Mouse (Mus musculus): ENCODE results near the gene Dbt. TPM values are rescaled to one million over a fixed set of nuclear protein-coding genes. Genes with fewer than 3 reads are reported as not detected.

Dbt gene
- polyA plus RNA-seq, 1 experiment from 2014 or later, result 14.8 TPM

DNA sequence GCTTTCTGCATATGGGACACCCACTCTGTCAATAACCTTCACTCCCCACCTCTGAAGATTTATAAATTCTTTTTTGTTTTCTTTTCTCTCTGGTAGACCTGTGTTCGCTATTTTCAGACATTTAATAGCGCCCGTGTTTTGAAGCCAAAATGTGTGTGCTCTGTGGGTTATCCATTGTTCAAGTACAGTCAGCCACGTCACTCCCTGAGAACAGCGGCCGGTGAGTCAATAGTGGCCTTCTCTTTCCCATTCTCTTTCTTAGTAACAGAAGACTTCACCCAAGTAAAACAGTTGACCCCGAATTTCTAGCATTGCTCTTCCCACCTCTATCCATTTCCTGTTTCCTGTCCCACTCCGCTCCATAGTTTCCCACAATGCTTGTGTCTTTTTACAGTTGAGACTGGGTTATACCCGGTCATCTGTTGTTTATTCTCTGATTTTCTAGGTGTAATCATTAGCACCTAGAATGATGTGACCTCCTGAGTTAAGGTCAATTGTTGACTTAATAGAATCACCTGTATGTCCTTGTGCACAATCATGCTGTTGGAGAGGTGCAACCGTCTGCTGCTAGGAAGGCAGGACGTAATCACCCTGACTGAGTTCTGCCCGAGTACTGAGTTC is 7.4 kb downstream of the Dbt start:
- WGBS, result 90% methylated on average over 12 of the region's 12 CpGs
- H3K9ac ChIP-seq (ENCODE audit: low read length), result no peak overlapping the region
- no peak for ATAC-seq (ENCODE audit: insufficient number of reproducible peaks, low FRiP score, low TSS enrichment, low read depth)
- no peak for DNase-seq (ENCODE audit: low spot score)
- H3K4me2 ChIP-seq (ENCODE audit: low read depth, severe bottlenecking), result no peak overlapping the region
- no peaks in the 10 kb centered on the region for H3K27me3 ChIP-seq (ENCODE audit: control insufficient read depth, insufficient read depth, low read length)
- H3K4me3 ChIP-seq (ENCODE audit: low read depth, low read length), result no peak overlapping the region
- no peaks in the 10 kb centered on the region for H3K4me1 ChIP-seq (ENCODE audit: control insufficient read depth, insufficient read depth, low read length)
- no peaks in the 10 kb centered on the region for H3K9me3 ChIP-seq (ENCODE audit: control insufficient read depth, low read length)
- H3K27ac ChIP-seq (replicated peaks; ENCODE audit: low read depth, low read length), result no peak overlapping the region
- peaks cover 2% of the 10 kb centered on the region; the same call in 1 of the 2 replicates for H3K36me3 ChIP-seq (ENCODE audit: control insufficient read depth, insufficient read depth, low read length)

DNA sequence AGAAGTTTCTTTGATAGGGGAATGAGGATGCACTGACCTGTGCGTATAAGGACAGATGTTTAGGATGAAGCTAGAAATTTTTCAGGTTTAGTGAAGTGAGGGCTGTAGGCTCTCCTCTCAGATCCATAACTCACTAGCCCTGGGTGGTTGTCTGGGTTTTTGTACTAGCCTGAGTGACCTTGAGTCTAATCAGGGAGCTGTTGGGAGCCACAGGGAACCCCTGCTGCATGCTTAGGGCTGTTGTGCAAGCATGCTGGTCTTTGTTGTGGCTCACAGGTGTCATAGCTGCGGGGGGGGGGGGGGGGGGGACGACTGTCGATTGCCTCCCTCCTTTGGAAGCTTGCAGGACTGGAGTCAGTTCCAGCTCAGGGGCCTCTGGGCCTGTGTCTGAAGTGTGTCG is 16.9 kb downstream of the Dbt start:
- DNase-seq (ENCODE audit: low spot score) (no peak), ATAC-seq (ENCODE audit: insufficient number of reproducible peaks, low FRiP score, low TSS enrichment, low read depth) (no peak)
- Histone ChIP-seq H3K27ac (replicated peaks; ENCODE audit: low read depth, low read length) (no peak overlapping the region), H3K4me2 (ENCODE audit: low read depth, severe bottlenecking) (no peak overlapping the region), H3K9me3 (ENCODE audit: control insufficient read depth, low read length) (no peaks in the 10 kb centered on the region), H3K4me1 (ENCODE audit: control insufficient read depth, insufficient read depth, low read length) (no peaks in the 10 kb centered on the region), H3K4me3 (ENCODE audit: low read depth, low read length) (no peak overlapping the region), H3K27me3 (ENCODE audit: control insufficient read depth, insufficient read depth, low read length) (no peaks in the 10 kb centered on the region), H3K36me3 (ENCODE audit: control insufficient read depth, insufficient read depth, low read length) (peaks cover 2% of the 10 kb centered on the region; the same call in 1 of the 2 replicates), H3K9ac (ENCODE audit: low read length) (no peak overlapping the region)
- WGBS, result 51% methylated on average over 4 of the region's 5 CpGs

DNA sequence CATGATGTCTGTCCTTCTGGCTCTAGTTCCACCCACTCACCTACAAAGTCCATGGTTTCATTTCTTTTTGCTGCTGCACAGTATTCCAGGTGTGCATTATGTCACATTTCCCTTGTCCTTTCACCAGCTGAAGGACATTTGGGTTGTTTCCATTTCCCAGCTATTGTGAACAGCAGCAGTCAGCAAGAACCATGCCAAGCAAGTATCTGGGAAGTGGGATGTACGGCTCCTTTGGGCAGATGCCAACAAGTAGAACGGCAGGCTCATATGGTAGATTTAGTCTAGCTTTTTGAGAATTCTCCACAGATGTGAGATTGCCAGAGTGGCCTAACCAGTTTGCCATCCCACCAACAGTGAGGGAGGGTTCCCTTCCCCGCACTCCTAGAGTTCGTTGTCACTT is 18.0 kb downstream of the Dbt start:
- no peak overlapping the region for H3K4me3 ChIP-seq (ENCODE audit: low read depth, low read length)
- peaks cover 2% of the 10 kb centered on the region; the same call in 1 of the 2 replicates for H3K36me3 ChIP-seq (ENCODE audit: control insufficient read depth, insufficient read depth, low read length)
- DNase-seq (ENCODE audit: low spot score) (no peak), ATAC-seq (ENCODE audit: insufficient number of reproducible peaks, low FRiP score, low TSS enrichment, low read depth) (no peak)
- no peak overlapping the region for H3K4me2 ChIP-seq (ENCODE audit: low read depth, severe bottlenecking)
- H3K27me3 ChIP-seq (ENCODE audit: control insufficient read depth, insufficient read depth, low read length), result no peaks in the 10 kb centered on the region
- no peaks in the 10 kb centered on the region for H3K4me1 ChIP-seq (ENCODE audit: control insufficient read depth, insufficient read depth, low read length)
- H3K9ac ChIP-seq (ENCODE audit: low read length), result no peak overlapping the region
- H3K27ac ChIP-seq (replicated peaks; ENCODE audit: low read depth, low read length), result no peak overlapping the region
- H3K9me3 ChIP-seq (ENCODE audit: control insufficient read depth, low read length), result no peaks in the 10 kb centered on the region
- WGBS, result 94% methylated on average over 4 of the region's 4 CpGs

DNA sequence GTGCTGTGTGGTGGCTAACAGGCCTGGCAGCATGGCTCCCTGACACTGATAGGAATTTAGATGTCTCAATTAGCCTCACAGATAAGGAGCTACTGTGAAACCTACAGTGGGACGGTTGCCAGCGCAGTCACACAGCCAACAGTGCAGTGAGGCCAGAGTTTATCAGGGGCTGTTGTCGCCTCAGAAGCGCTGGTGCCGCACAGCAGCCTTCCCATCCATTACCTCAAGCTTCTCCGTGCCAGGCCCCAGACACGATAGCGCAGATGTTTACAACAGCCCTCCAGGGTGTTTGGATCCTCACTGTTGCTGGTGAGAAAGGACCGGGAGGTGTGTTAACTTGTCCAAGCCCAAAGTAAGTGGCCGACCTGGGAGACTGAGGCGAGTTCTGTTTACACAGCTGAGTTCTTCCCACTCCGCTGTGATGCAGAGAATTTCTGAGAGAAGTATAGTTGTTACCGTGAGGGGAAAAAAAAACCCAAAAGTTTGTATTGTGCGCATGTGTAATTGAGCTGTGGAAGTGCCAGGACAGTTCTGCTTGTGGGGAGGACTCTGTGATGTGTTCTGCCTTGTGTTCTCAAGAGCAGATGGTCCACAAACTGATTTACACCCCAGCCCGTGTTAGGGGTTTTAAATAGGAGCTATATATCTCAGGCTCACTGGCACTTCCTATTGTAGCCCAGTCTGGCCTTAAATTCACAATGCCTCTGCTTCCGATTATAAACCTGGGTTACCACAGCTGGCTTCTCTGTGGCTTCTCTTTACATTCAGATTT is 23.7 kb downstream of the Dbt start:
- H3K9me3 ChIP-seq (ENCODE audit: control insufficient read depth, low read length), result no peaks in the 10 kb centered on the region
- H3K36me3 ChIP-seq (ENCODE audit: control insufficient read depth, insufficient read depth, low read length), result peaks cover 7% of the 10 kb centered on the region
- H3K4me2 ChIP-seq (ENCODE audit: low read depth, severe bottlenecking), result no peak overlapping the region
- no peak overlapping the region for H3K4me3 ChIP-seq (ENCODE audit: low read depth, low read length)
- no peaks in the 10 kb centered on the region for H3K27me3 ChIP-seq (ENCODE audit: control insufficient read depth, insufficient read depth, low read length)
- no peak overlapping the region for H3K27ac ChIP-seq (replicated peaks; ENCODE audit: low read depth, low read length)
- ATAC-seq (ENCODE audit: insufficient number of reproducible peaks, low FRiP score, low TSS enrichment, low read depth) (no peak), DNase-seq (ENCODE audit: low spot score) (no peak)
- no peaks in the 10 kb centered on the region for H3K4me1 ChIP-seq (ENCODE audit: control insufficient read depth, insufficient read depth, low read length)
- H3K9ac ChIP-seq (ENCODE audit: low read length), result no peak overlapping the region
- WGBS, result 39% methylated on average over 16 of the region's 16 CpGs

DNA sequence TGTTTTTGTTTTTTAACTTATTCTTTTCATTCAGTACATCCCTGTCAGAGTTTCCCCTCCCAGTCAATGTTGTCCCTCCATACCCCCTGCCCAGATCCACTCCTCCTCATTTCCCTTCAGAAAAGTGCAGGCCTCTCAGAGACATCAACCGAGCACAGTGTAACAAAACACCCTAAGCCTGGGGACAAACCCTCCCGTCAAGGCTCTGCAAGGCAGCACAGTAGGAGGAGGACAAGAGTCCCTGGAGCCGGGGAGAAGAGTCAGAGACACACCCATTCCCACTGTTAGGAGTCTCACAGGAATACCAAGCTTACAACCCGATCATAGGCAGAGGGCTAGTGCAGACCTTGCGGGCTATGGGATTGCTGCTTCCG is 24.3 kb downstream of the Dbt start:
- Histone ChIP-seq H3K27ac (replicated peaks; ENCODE audit: low read depth, low read length) (no peak overlapping the region), H3K9me3 (ENCODE audit: control insufficient read depth, low read length) (no peaks in the 10 kb centered on the region), H3K36me3 (ENCODE audit: control insufficient read depth, insufficient read depth, low read length) (peaks cover 7% of the 10 kb centered on the region), H3K4me2 (ENCODE audit: low read depth, severe bottlenecking) (no peak overlapping the region), H3K27me3 (ENCODE audit: control insufficient read depth, insufficient read depth, low read length) (no peaks in the 10 kb centered on the region), H3K4me3 (ENCODE audit: low read depth, low read length) (no peak overlapping the region), H3K9ac (ENCODE audit: low read length) (no peak overlapping the region), H3K4me1 (ENCODE audit: control insufficient read depth, insufficient read depth, low read length) (no peaks in the 10 kb centered on the region)
- ATAC-seq (ENCODE audit: insufficient number of reproducible peaks, low FRiP score, low TSS enrichment, low read depth), result no peak
- 46% methylated on average over 6 of the region's 6 CpGs for WGBS
- no peak for DNase-seq (ENCODE audit: low spot score)

DNA sequence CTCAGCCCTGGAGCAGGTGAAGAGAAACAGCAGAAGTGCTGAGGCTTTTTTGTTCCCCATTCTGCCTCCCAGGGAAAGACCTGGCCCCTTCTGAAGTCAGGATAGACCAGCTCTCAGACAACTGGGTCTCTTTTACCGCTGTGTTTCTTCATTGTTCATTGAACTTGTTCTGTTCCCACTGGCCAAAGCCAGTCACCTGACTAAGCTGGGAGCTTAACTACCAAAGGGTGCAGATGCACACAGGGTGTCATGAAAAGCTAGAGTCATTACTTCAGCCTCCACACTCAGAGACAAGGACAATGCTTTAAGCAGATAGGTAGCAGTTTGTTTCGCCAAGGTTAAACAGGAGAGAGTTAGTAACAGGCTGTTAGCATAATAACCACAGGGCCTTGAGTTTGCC is 29.2 kb downstream of the Dbt start:
- Histone ChIP-seq H3K4me3 (ENCODE audit: low read depth, low read length) (no peak overlapping the region), H3K9ac (ENCODE audit: low read length) (no peak overlapping the region), H3K4me2 (ENCODE audit: low read depth, severe bottlenecking) (no peak overlapping the region), H3K4me1 (ENCODE audit: control insufficient read depth, insufficient read depth, low read length) (no peaks in the 10 kb centered on the region), H3K27ac (replicated peaks; ENCODE audit: low read depth, low read length) (no peak overlapping the region), H3K9me3 (ENCODE audit: control insufficient read depth, low read length) (no peaks in the 10 kb centered on the region), H3K36me3 (ENCODE audit: control insufficient read depth, insufficient read depth, low read length) (peaks cover 5% of the 10 kb centered on the region), H3K27me3 (ENCODE audit: control insufficient read depth, insufficient read depth, low read length) (no peaks in the 10 kb centered on the region)
- WGBS, result 68% methylated on average over 2 of the region's 2 CpGs
- no peak for DNase-seq (ENCODE audit: low spot score)
- no peak for ATAC-seq (ENCODE audit: insufficient number of reproducible peaks, low FRiP score, low TSS enrichment, low read depth)

DNA sequence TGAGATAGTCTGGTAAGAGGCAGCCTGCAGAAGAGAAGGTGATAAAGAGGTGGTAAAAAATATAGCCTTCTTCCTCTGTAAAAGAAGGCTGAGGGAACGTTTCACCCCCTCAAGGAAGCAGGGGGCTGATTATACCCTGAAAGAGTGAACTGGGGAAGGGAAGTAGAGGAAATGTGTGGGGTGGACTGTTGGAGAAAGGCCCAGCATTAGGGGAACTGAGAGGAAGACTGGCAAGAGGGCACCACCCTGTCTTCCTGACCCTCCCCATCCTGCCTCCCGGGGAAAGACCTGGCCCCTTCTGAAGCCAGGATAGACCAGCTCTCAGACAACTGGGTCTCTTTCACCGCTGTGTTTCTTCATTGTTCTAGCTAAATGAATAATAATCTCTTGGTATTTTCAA is 29.7 kb downstream of the Dbt start:
- H3K9me3 ChIP-seq (ENCODE audit: control insufficient read depth, low read length), result no peaks in the 10 kb centered on the region
- H3K4me2 ChIP-seq (ENCODE audit: low read depth, severe bottlenecking), result no peak overlapping the region
- H3K4me3 ChIP-seq (ENCODE audit: low read depth, low read length), result no peak overlapping the region
- H3K27ac ChIP-seq (replicated peaks; ENCODE audit: low read depth, low read length), result no peak overlapping the region
- no peaks in the 10 kb centered on the region for H3K27me3 ChIP-seq (ENCODE audit: control insufficient read depth, insufficient read depth, low read length)
- ATAC-seq (ENCODE audit: insufficient number of reproducible peaks, low FRiP score, low TSS enrichment, low read depth) (no peak), DNase-seq (ENCODE audit: low spot score) (no peak)
- H3K36me3 ChIP-seq (ENCODE audit: control insufficient read depth, insufficient read depth, low read length), result peaks cover 5% of the 10 kb centered on the region
- H3K9ac ChIP-seq (ENCODE audit: low read length), result no peak overlapping the region
- no peaks in the 10 kb centered on the region for H3K4me1 ChIP-seq (ENCODE audit: control insufficient read depth, insufficient read depth, low read length)
- 79% methylated on average over 3 of the region's 3 CpGs for WGBS

DNA sequence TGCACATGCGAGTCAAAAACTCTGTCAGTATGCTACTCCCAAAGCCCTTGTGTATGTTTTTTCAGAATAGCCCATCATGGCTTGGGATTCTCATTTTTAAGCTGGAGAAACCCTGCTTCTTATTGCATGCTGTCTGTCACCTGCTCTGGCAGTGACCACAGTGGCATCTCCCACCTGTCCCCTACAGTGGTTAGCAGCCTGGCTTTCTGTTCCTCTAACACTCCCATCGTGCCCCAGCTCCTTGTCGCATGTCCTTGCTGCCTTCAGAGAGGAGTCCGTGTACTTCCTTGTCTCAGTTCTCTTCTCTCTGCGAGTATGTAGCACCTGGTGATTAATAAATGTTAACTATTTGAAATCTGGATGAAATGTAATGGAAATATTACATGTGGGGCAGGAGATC is 34.6 kb downstream of the Dbt start:
- ATAC-seq (ENCODE audit: insufficient number of reproducible peaks, low FRiP score, low TSS enrichment, low read depth) (no peak), DNase-seq (ENCODE audit: low spot score) (no peak)
- Histone ChIP-seq H3K9ac (ENCODE audit: low read length) (no peak overlapping the region), H3K36me3 (ENCODE audit: control insufficient read depth, insufficient read depth, low read length) (no peaks in the 10 kb centered on the region), H3K4me2 (ENCODE audit: low read depth, severe bottlenecking) (no peak overlapping the region), H3K27me3 (ENCODE audit: control insufficient read depth, insufficient read depth, low read length) (no peaks in the 10 kb centered on the region), H3K9me3 (ENCODE audit: control insufficient read depth, low read length) (no peaks in the 10 kb centered on the region), H3K27ac (replicated peaks; ENCODE audit: low read depth, low read length) (no peak overlapping the region), H3K4me1 (ENCODE audit: control insufficient read depth, insufficient read depth, low read length) (no peaks in the 10 kb centered on the region), H3K4me3 (ENCODE audit: low read depth, low read length) (no peak overlapping the region)
- WGBS, result 90% methylated on average over 5 of the region's 5 CpGs
